Mouse (Mus musculus): ENCODE measurements around the gene AU022252. TPM values are rescaled to one million over a fixed set of nuclear protein-coding genes. Genes with fewer than 3 reads are reported as not detected.

The AU022252 gene
- polyA plus RNA-seq, 1 experiment from 2014 or later, result 35.2 TPM

- no peak overlapping the region for H3K4me3 ChIP-seq (ENCODE audit: low read depth, low read length)
- H3K4me2 ChIP-seq, result no peak overlapping the region
- no peaks in the 10 kb centered on the region for H3K27me3 ChIP-seq (ENCODE audit: control insufficient read depth, insufficient read depth, low read length)
- ATAC-seq (ENCODE audit: low FRiP score), result no peak
- peaks cover 5% of the 10 kb centered on the region for H3K4me1 ChIP-seq (ENCODE audit: control insufficient read depth, insufficient read depth, low read length)
- no peaks in the 10 kb centered on the region for H3K9me3 ChIP-seq (ENCODE audit: control insufficient read depth, low read length)
- no peak overlapping the region for H3K27ac ChIP-seq (ENCODE audit: low read depth, low read length)
- DNase-seq (ENCODE audit: low spot score, missing footprints), result no peak
- no peak overlapping the region for H3K9ac ChIP-seq (ENCODE audit: low read length)
- H3K36me3 ChIP-seq (ENCODE audit: control insufficient read depth, insufficient read depth, low read length), result peaks cover 9% of the 10 kb centered on the region; the same call in 1 of the 2 replicates
- 95% methylated on average over 11 of the region's 11 CpGs for WGBS
Observed at GRCm38 (mm10) chr4:119226751-119227150, 5.8 kb downstream of the AU022252 start.

GRCm38 (mm10) chr4:119225719-119226118 lies 6.8 kb downstream of the AU022252 start:
- H3K27ac ChIP-seq (ENCODE audit: low read depth, low read length), result no peak overlapping the region
- WGBS, result 91% methylated on average over 9 of the region's 9 CpGs
- ATAC-seq (ENCODE audit: low FRiP score), result no peak

GRCm38 (mm10) chr4:119224534-119224933 lies 8.0 kb downstream of the AU022252 start:
- Histone ChIP-seq H3K4me3 (ENCODE audit: low read depth, low read length) (no peak overlapping the region), H3K4me1 (ENCODE audit: control insufficient read depth, insufficient read depth, low read length) (no peaks in the 10 kb centered on the region), H3K27me3 (ENCODE audit: control insufficient read depth, insufficient read depth, low read length) (no peaks in the 10 kb centered on the region), H3K9ac (ENCODE audit: low read length) (no peak overlapping the region), H3K4me2 (no peak overlapping the region), H3K27ac (ENCODE audit: low read depth, low read length) (no peak overlapping the region), H3K9me3 (ENCODE audit: control insufficient read depth, low read length) (no peaks in the 10 kb centered on the region), H3K36me3 (ENCODE audit: control insufficient read depth, insufficient read depth, low read length) (peaks cover 9% of the 10 kb centered on the region; the same call in 1 of the 2 replicates)
- 92% methylated on average over 3 of the region's 3 CpGs for WGBS
- ATAC-seq (ENCODE audit: low FRiP score) (no peak), DNase-seq (ENCODE audit: low spot score, missing footprints) (no peak)

More at GRCm38 (mm10) chr4:119225719-119226118, 6.8 kb downstream of the AU022252 start:
- Histone ChIP-seq H3K9ac (ENCODE audit: low read length) (no peak overlapping the region), H3K36me3 (ENCODE audit: control insufficient read depth, insufficient read depth, low read length) (peaks cover 9% of the 10 kb centered on the region; the same call in 1 of the 2 replicates), H3K4me1 (ENCODE audit: control insufficient read depth, insufficient read depth, low read length) (no peaks in the 10 kb centered on the region), H3K4me3 (ENCODE audit: low read depth, low read length) (no peak overlapping the region), H3K9me3 (ENCODE audit: control insufficient read depth, low read length) (no peaks in the 10 kb centered on the region), H3K27me3 (ENCODE audit: control insufficient read depth, insufficient read depth, low read length) (no peaks in the 10 kb centered on the region), H3K4me2 (no peak overlapping the region)
- no peak for DNase-seq (ENCODE audit: low spot score, missing footprints)

DNA sequence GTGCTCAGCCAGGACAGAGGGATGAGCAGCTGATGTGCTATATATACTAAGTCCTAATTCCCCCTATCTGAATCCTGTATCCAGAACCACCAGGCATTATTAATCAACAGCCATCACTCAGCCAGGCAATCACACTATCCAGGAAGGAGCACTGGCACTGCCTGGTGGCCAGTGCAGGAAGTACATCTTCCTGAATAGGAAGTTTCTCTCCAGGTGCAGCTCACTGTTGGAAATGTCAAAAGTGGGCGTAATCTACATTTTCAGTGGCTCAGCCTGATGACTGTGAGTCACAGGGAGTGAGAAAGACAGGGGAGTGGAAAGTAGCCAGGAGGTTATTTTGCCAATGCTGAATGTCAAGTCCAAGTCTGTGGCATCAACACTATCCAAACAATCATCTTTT lies 8.8 kb downstream of the AU022252 start:
- Histone ChIP-seq H3K4me3 (ENCODE audit: low read depth, low read length) (no peak overlapping the region), H3K9me3 (ENCODE audit: control insufficient read depth, low read length) (no peaks in the 10 kb centered on the region), H3K9ac (ENCODE audit: low read length) (no peak overlapping the region), H3K27ac (ENCODE audit: low read depth, low read length) (no peak overlapping the region), H3K36me3 (ENCODE audit: control insufficient read depth, insufficient read depth, low read length) (peaks cover 9% of the 10 kb centered on the region; the same call in 1 of the 2 replicates), H3K4me1 (ENCODE audit: control insufficient read depth, insufficient read depth, low read length) (no peaks in the 10 kb centered on the region), H3K4me2 (no peak overlapping the region), H3K27me3 (ENCODE audit: control insufficient read depth, insufficient read depth, low read length) (no peaks in the 10 kb centered on the region)
- ATAC-seq (ENCODE audit: low FRiP score), result peak; percentile 49; the same call in 1 of the 2 replicates
- 90% methylated on average over 1 of the region's 1 CpGs for WGBS
- peak; percentile 90 for DNase-seq (ENCODE audit: low spot score, missing footprints)

- Histone ChIP-seq H3K4me3 (ENCODE audit: low read depth, low read length) (no peak within 1 kb of the TSS), H3K4me2 (no peak within 1 kb of the TSS), H3K9me3 (ENCODE audit: control insufficient read depth, low read length) (no peaks in the 10 kb centered on the region), H3K36me3 (ENCODE audit: control insufficient read depth, insufficient read depth, low read length) (no peaks in the 10 kb centered on the region), H3K27ac (ENCODE audit: low read depth, low read length) (no peak within 1 kb of the TSS), H3K4me1 (ENCODE audit: control insufficient read depth, insufficient read depth, low read length) (0 out of 2 replicates have a peak, but pooled peaks cover 2% of the 10 kb centered on the region), H3K9ac (ENCODE audit: low read length) (peak within 1 kb of the TSS; percentile 1; the same call in 1 of the 2 replicates), H3K27me3 (ENCODE audit: control insufficient read depth, insufficient read depth, low read length) (no peaks in the 10 kb centered on the region)
- WGBS, result 13% methylated on average over 11 of the region's 11 CpGs
- no peak for DNase-seq (ENCODE audit: low spot score, missing footprints)
- ATAC-seq (ENCODE audit: low FRiP score), result no peak
Observed at GRCm38 (mm10) chr4:119218169-119218568, 14.3 kb downstream of the AU022252 start, which contains the start of gene Tmem269. TSS of gene Tmem269 (minus strand) at chr4:119218217.

DNA sequence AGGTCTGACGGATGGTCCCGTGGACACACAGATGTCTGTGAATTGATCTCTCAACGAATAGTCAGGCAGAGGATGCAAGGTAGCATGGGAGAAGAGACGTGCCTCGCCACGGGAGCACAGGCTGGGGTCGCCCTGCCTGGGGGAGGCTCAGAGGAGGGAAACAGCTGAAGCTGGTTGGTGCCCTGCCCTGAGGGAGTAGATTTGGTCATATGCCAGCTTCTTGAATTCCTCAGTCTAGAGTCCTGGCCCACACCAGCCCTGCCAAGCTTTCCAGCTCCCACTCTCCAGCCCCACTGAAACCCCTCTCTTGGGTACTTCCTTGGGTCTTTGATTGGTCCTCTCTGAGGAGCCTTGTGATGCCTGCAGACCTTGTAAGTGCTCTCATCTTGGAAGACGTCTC lies 15.8 kb downstream of the AU022252 start:
- Histone ChIP-seq H3K4me2 (no peak overlapping the region), H3K4me1 (ENCODE audit: control insufficient read depth, insufficient read depth, low read length) (0 out of 2 replicates have a peak, but pooled peaks cover 2% of the 10 kb centered on the region), H3K9me3 (ENCODE audit: control insufficient read depth, low read length) (no peaks in the 10 kb centered on the region), H3K9ac (ENCODE audit: low read length) (no peak overlapping the region), H3K4me3 (ENCODE audit: low read depth, low read length) (no peak overlapping the region), H3K36me3 (ENCODE audit: control insufficient read depth, insufficient read depth, low read length) (no peaks in the 10 kb centered on the region), H3K27ac (ENCODE audit: low read depth, low read length) (no peak overlapping the region), H3K27me3 (ENCODE audit: control insufficient read depth, insufficient read depth, low read length) (no peaks in the 10 kb centered on the region)
- ATAC-seq (ENCODE audit: low FRiP score) (no peak), DNase-seq (ENCODE audit: low spot score, missing footprints) (no peak)
- WGBS, result 78% methylated on average over 8 of the region's 8 CpGs

DNA sequence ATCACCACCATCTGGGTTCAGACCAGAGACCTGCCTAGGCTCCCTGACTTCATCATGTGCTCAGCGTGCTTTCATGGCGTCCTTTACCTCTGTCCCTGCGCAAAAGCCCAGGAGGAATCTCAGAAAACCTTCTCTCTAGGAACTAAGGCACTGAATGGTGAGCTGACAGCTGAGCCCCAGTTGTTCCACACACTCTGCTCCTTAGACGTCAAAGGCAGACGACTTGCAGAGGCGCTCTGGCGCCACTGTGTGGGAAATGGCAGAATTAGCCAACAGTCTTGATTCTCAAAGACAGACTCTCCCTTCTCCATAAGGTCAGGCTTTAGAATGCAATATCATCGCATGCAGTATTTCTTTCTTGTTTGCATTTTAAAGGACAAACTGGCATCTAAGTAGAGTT lies 27.8 kb downstream of the AU022252 start:
- ATAC-seq (ENCODE audit: low FRiP score) (peak; percentile 59), DNase-seq (ENCODE audit: low spot score, missing footprints) (peak; percentile 94)
- H3K9me3 ChIP-seq (ENCODE audit: control insufficient read depth, low read length), result no peaks in the 10 kb centered on the region
- 17% methylated on average over 8 of the region's 8 CpGs for WGBS
- H3K36me3 ChIP-seq (ENCODE audit: control insufficient read depth, insufficient read depth, low read length), result no peaks in the 10 kb centered on the region
- H3K27ac ChIP-seq (ENCODE audit: low read depth, low read length), result no peak overlapping the region
- no peaks in the 10 kb centered on the region for H3K27me3 ChIP-seq (ENCODE audit: control insufficient read depth, insufficient read depth, low read length)
- no peak overlapping the region for H3K9ac ChIP-seq (ENCODE audit: low read length)
- no peak overlapping the region for H3K4me3 ChIP-seq (ENCODE audit: low read depth, low read length)
- H3K4me2 ChIP-seq, result no peak overlapping the region
- no peaks in the 10 kb centered on the region for H3K4me1 ChIP-seq (ENCODE audit: control insufficient read depth, insufficient read depth, low read length)

GRCm38 (mm10) chr4:119198105-119198504 lies 34.4 kb downstream of the AU022252 start:
- Histone ChIP-seq H3K9me3 (ENCODE audit: control insufficient read depth, low read length) (no peaks in the 10 kb centered on the region), H3K4me3 (ENCODE audit: low read depth, low read length) (no peak overlapping the region), H3K27ac (ENCODE audit: low read depth, low read length) (no peak overlapping the region), H3K4me1 (ENCODE audit: control insufficient read depth, insufficient read depth, low read length) (peaks cover 11% of the 10 kb centered on the region), H3K4me2 (no peak overlapping the region), H3K36me3 (ENCODE audit: control insufficient read depth, insufficient read depth, low read length) (no peaks in the 10 kb centered on the region), H3K27me3 (ENCODE audit: control insufficient read depth, insufficient read depth, low read length) (no peaks in the 10 kb centered on the region), H3K9ac (ENCODE audit: low read length) (no peak overlapping the region)
- 92% methylated on average over 6 of the region's 6 CpGs for WGBS
- no peak for DNase-seq (ENCODE audit: low spot score, missing footprints)
- no peak for ATAC-seq (ENCODE audit: low FRiP score)

DNA sequence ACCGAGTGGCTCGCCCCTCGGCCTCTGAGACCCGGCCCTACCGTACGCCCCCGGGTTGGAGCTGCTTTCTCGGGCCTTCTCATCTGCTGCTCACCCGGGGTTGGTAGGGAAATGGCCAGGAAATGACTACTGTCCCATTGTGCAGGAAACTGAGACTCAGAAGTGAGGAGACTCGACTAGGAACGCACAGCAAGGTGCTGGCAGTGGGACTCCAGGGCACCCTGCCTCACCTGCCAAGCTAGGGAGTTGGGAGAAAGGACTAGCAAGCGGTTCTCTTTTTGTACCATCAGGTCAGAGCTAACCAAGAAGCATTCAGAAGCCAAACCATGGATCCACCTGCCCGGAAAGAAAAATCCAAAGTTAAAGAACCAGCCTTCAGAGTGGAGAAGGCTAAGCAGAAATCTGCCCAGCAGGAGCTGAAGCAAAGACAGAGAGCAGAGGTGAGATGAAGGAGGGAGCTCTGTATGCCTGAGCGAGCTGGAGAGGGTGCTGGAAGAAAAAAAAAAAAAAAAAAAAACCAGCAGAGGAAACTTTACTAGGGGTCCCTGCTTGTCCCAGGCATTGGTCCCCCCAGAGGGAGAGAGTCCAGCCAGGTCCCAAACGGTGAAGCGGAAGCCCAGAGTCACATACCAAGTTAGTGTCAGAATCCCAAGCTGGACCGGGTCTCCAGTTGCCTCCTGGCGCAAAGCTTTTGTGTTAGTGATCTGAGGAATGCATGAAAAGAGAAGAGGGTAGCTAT lies 36.8 kb downstream of the AU022252 start:
- Histone ChIP-seq H3K27ac (ENCODE audit: low read depth, low read length) (peak overlapping the region; percentile 40; the same call in 1 of the 2 replicates), H3K36me3 (ENCODE audit: control insufficient read depth, insufficient read depth, low read length) (no peaks in the 10 kb centered on the region), H3K4me3 (ENCODE audit: low read depth, low read length) (peak overlapping the region; percentile 81), H3K4me1 (ENCODE audit: control insufficient read depth, insufficient read depth, low read length) (peaks cover 11% of the 10 kb centered on the region), H3K4me2 (peak overlapping the region; percentile 72), H3K9ac (ENCODE audit: low read length) (peak overlapping the region; percentile 84), H3K9me3 (ENCODE audit: control insufficient read depth, low read length) (no peaks in the 10 kb centered on the region), H3K27me3 (ENCODE audit: control insufficient read depth, insufficient read depth, low read length) (no peaks in the 10 kb centered on the region)
- 7% methylated on average over 18 of the region's 18 CpGs for WGBS
- peak; percentile 89 for DNase-seq (ENCODE audit: low spot score, missing footprints)
- ATAC-seq (ENCODE audit: low FRiP score), result no peak; the same call in 1 of the 2 replicates

All from midbrain, embryonic 11.5 days (tissue).